Mouse (Mus musculus): ENCODE measurements around the gene Tceanc2. TPM values are rescaled to one million over a fixed set of nuclear protein-coding genes. Genes with fewer than 3 reads are reported as not detected.

The Tceanc2 gene
- total and polyA plus RNA-seq, 3 experiments, result 16.5 to 34.8 (median 24.8) TPM

GRCm38 (mm10) chr4:107178182-107178829 is 610 bp downstream of the Tceanc2 start, which contains the start of gene Tmem59:
Gene Tmem59 (plus strand): TSS chr4:107178399.
- DNase-seq (ENCODE audit: extremely low read depth), result peak; percentile 95
- peak within 1 kb of the TSS; percentile 93 for H3K4me2 ChIP-seq (ENCODE audit: insufficient read depth, low read depth, poor library complexity, severe bottlenecking)
- TF ChIP-seq POLR2A (IDR thresholded peaks at IDR 0.05; ENCODE audit: low read depth, low read length), result peak; percentile 77
- peak; percentile 23; the same call in 1 of the 2 replicates for TF ChIP-seq CHD1 (IDR thresholded peaks at IDR 0.05; ENCODE audit: low read depth, low read length)
- TF ChIP-seq IRF4 (IDR thresholded peaks at IDR 0.05; ENCODE audit: low read depth, low read length), result peak; percentile 46; the same call in 1 of the 2 replicates
- TF ChIP-seq POLR2AphosphoS2 (IDR thresholded peaks at IDR 0.05; ENCODE audit: low read depth, low read length), result peak; percentile 68; the same call in 1 of the 2 replicates
- TF ChIP-seq TCF12 (IDR thresholded peaks at IDR 0.05; ENCODE audit: low read depth, low read length), result peak; percentile 53
- peak; percentile 97 for TF ChIP-seq HCFC1 (IDR thresholded peaks at IDR 0.05; ENCODE audit: low read depth, low read length)
- peak; percentile 90; the same call in 1 of the 2 replicates for TF ChIP-seq KAT2A (IDR thresholded peaks at IDR 0.05; ENCODE audit: insufficient replicate concordance, low read length)
- TF ChIP-seq E2F4 (IDR thresholded peaks at IDR 0.05; ENCODE audit: insufficient replicate concordance, low read depth, low read length), result no peak
- TF ChIP-seq MAFK (IDR thresholded peaks at IDR 0.05; ENCODE audit: insufficient replicate concordance, low read length), result no peak
- peak; percentile 30; the same call in 1 of the 2 replicates for TF ChIP-seq MAZ (IDR thresholded peaks at IDR 0.05; ENCODE audit: low read depth, low read length)
- peak; percentile 94 for TF ChIP-seq ELF1 (IDR thresholded peaks at IDR 0.05; ENCODE audit: low read depth, low read length)
- peak; percentile 13; the same call in 1 of the 2 replicates for TF ChIP-seq UBTF (IDR thresholded peaks at IDR 0.05; ENCODE audit: low read depth, low read length)
- TF ChIP-seq MAX (IDR thresholded peaks at IDR 0.05; ENCODE audit: low read length), result 0 out of 2 replicates have a peak, but pooled peaks have one; percentile 33
- no peak for TF ChIP-seq CTCF (conservative IDR thresholded peaks at IDR 0.05 in 1 of 2, IDR thresholded peaks at IDR 0.05 in 1 of 2; ENCODE audit: low read depth in 2 of 2, low read length in 2 of 2)
- TF ChIP-seq NELFE (IDR thresholded peaks at IDR 0.05; ENCODE audit: low read depth, low read length), result peak; percentile 69
- peak; percentile 85 for TF ChIP-seq SIN3A (IDR thresholded peaks at IDR 0.05; ENCODE audit: low read length)
- 0 out of 2 replicates have a peak, but pooled peaks have one; percentile 12 for TF ChIP-seq MYC (IDR thresholded peaks at IDR 0.05; ENCODE audit: low read depth, low read length)
- peak; percentile 70 for TF ChIP-seq ZMIZ1 (IDR thresholded peaks at IDR 0.05; ENCODE audit: low read depth, low read length)
- no peak for TF ChIP-seq CHD2 (IDR thresholded peaks at IDR 0.05; ENCODE audit: low read length)
- no peak for TF ChIP-seq JUN (IDR thresholded peaks at IDR 0.05; ENCODE audit: insufficient read depth, low read depth, low read length)
- TF ChIP-seq NRF1 (IDR thresholded peaks at IDR 0.05; ENCODE audit: low read depth, low read length), result no peak; the same call in none of the 2 replicates
- TF ChIP-seq MXI1 (IDR thresholded peaks at IDR 0.05; ENCODE audit: low read depth, low read length), result peak; percentile 80
- TF ChIP-seq ZNF384 (IDR thresholded peaks at IDR 0.05; ENCODE audit: low read depth, low read length), result no peak
- peaks cover 3 to 58% of the 10 kb centered on the region in 2 experiments for H3K4me1 ChIP-seq (ENCODE audit: control insufficient read depth in 1 of 2, insufficient read depth in 2 of 2)
- H3K4me3 ChIP-seq (replicated peaks in 1 of 3; ENCODE audit: low read depth in 2 of 3, low read length in 2 of 3, poor library complexity in 1 of 3), result peak within 1 kb of the TSS; percentile 93 to 100 (median 98)
- in situ Hi-C loops (cut with MboI; ENCODE audit: low pct_ligation_motif_present, low pct_unique_long_range_greater_than_20kb, low sequenced_read_pairs), result no loop called here
- peak within 1 kb of the TSS; percentile 91 for H3K9ac ChIP-seq (ENCODE audit: insufficient read depth, low read depth)
- H3K27me3 ChIP-seq (replicated peaks), result no peaks in the 10 kb centered on the region
- no peaks in the 10 kb centered on the region for H3K9me3 ChIP-seq (replicated peaks; ENCODE audit: low read length)
- peak within 1 kb of the TSS; percentile 94 for H3K27ac ChIP-seq (ENCODE audit: insufficient read depth, low read depth)
- dilution Hi-C loops (cut with MboI; ENCODE audit: extremely low pct_ligation_motif_present, extremely low pct_unique_long_range_greater_than_20kb, low sequenced_read_pairs), result no loop called here
- peaks cover 49% of the 10 kb centered on the region for H3K79me2 ChIP-seq (replicated peaks; ENCODE audit: control insufficient read depth, extremely low read depth, insufficient read depth, poor library complexity, severe bottlenecking)
- H3K36me3 ChIP-seq (replicated peaks in 1 of 2; ENCODE audit: control insufficient read depth in 1 of 2, insufficient read depth in 1 of 2, low read length in 1 of 2), result peaks cover 13 to 36% of the 10 kb centered on the region in 2 experiments

Data from CH12.LX (cell line).